Mouse (Mus musculus) heart, postnatal 14 days (tissue): Measurements from ENCODE around the gene Cenpm. TPM values are rescaled to one million over a fixed set of nuclear protein-coding genes. Genes with fewer than 3 reads are reported as not detected.

Source experiments
- DNase-seq, 2 experiments: peaks; one replicate each; pipeline ENCODE4 v3.0.0; 2021 to 2022
- intact Hi-C: fragments of 180-260 bp; cut with DNase I; formaldehyde crosslinking; loops from one replicate; pipeline ENCODE4 v1.15.1; 2025
- long read RNA-seq, 2 experiments: library from polyadenylated mRNA; stranded (forward); transcript quantifications; one replicate each; pipeline ENCODE4 v2.0.0; 2021
- total RNA-seq, 2 experiments: library from RNA; stranded (reverse); gene quantifications; 2 replicates each; pipeline ENCODE4 v1.2.3; 2021

Cenpm gene
- 1 to 10 TPM; 1.9 to 3.2 TPM for total RNA-seq
- long read RNA-seq, experiment 1, partial matches to known transcripts = 0 of 5 reads
- long read RNA-seq, experiment 1, other reads (novel, unspliced or antisense) = 0 of 5 reads
- long read RNA-seq, experiment 2, partial matches to known transcripts = 0 of 3 reads
- long read RNA-seq, experiment 2, other reads (novel, unspliced or antisense) = 1 of 3 reads

DNA sequence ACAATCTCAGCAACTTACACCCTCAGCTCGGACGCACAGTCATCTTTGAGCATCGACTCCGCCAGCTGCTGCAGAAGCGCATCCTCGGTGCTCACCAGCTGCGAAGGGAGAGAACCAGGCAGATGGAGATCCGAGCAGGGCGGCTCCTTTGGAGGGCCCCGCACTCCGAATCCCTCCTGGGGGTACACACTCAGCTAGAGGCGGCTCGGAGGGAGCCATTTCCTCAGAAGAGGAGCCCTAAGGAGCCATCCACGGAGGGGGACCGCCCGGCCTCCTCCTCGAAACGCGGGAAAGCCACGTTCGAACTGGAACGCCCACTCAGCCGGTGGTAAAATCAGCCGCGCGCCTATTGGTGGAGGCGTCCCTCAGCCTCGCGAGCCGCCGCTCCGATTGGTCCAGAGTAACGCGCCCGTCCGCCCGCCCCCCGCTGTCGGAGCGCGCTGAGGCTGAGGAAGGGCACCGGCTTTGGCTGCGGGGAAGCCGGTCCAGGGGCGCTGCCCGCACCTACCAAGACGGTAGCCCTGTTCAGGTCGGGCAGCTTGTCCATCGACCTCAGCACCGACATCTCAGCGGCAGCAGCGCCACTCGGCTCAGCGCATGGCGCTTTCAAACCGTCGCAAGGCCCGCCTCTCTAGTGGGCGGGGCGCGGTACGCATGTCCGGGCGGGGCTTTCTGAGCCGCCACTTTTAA is at the start of gene Cenpm:
TSS of gene Cenpm (minus strand) at position 634 of the 690 bp plus-strand sequence.
- intact Hi-C loops = no loop called here
- peak; percentile 92 to 94 for DNase-seq

DNA sequence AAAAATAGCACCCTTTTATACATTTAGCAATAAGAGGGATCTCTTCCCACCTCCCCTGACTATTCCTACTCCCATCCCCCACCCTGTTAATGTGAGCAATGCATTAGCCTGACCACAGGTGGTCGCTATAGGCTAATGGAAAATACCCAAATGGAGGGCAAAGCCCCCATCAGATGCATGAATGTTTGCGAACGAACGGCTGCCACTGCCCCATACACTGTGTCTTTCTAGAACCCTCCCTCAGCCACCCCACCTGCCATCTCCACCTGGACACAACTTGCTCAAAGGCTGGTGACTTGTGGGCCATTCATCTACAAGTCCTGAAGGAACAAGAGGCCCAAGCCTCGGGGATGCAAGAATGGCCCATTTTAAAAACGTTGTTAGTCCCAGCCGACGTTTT is 49.5 kb upstream of the Cenpm start:
- DNase-seq = no peak
- intact Hi-C loops = no loop called here

DNA sequence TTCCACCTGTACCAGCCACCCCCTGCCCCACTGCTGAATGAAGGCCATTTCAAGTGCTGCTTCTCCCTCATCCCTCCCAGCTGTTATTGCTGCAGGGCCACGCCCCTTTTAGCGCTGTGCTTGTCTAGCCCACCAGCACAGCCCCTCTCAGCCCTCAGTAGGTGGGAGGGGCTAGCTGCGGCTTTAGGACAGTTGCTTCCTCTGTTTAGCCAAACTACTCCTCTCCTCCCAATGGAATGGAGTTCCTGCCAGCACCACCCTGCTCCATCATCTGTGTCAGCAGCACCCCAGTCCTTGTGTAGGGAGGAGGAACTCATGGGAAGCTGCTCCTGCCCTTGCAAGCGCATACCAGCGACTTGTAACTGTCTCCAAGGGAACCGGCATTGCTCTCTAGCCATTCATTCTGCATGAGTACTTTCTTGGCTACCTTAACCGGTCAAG is 48.7 kb upstream of the Cenpm start:
- intact Hi-C loops = no loop called here

DNA sequence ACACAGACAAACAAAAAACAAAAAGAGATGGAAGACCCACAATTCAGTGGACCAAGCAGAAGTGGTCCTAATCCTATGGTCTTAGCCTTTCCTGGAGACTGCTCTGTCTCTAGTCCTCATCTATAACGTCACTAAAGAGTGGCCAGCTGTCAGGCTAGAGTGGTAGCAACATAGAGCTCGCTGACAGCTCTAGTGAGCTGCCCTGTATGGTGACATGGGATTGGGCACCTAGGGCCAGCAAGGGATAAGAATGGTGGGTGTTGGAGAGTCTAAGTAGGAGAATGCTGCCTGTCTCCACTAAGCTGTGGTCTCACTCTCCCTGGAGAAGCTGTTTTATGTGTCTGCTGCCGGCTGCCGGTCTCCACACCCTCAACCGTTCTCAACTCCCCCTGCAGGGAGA is 48.3 kb upstream of the Cenpm start:
- intact Hi-C loops = no loop called here
- no peak for DNase-seq

More for the DNA sequence above, 48.7 kb upstream of the Cenpm start:
- no peak for DNase-seq

DNA sequence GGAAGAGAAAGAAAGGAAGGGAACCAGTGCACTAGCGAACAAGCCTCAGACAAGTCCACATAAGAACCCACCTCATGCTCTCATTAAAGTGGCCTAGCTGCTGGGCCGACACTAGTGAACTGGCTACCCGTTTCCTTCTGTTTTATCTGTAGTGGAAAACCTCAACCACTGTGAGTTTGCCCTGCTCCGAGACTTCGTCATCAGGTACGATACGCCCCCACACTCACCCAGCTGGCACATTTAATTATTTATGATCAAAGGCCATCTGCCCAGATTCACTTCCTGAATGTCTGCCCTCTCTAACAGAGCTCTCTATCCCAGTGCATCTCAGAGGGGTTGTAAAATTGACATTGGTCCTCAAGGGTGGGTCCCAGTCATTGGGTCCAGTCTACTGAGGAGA is 45.7 kb upstream of the Cenpm start:
- intact Hi-C loops = no loop called here
- DNase-seq = no peak

DNA sequence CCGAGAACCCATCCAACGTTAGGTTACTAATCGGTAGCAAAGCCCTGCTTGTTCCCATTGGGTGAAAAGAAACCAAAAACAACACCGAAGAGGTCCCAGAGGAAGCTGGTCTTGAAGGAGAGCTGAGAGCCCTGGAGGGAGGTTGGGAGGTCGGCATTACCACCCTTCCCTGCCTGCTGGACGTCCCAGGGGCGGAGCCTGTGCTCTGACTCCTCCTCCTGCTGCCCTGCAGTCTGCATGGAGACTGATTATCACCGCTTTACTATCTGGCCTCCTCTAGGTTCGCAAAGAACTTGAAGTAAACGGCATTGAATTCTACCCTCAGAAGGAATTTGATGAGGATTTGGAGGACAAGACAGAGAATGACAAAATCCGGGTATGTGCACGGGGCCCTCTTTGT is 41.6 kb upstream of the Cenpm start:
- intact Hi-C loops = no loop called here
- DNase-seq = no peak

DNA sequence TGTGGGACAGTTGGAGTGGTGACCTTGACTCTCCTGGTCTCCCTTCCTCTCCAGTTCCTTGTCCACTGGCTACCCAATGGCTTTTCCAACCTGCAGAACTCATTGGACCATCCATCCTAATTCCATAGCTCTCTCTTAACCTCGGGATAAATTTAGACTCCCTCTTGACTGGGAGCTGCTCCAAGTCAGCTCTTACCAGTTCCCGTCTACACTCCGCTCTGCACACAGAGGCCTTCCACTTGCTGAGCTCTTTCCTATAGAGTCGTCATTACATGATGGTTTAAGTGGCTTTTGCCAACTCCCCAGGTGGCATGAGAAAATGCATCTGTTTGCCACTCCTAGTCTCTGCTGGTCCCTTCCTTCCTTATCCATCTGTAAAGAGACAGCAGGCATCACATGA is 36.1 kb upstream of the Cenpm start:
- no peak for DNase-seq
- intact Hi-C loops = no loop called here

DNA sequence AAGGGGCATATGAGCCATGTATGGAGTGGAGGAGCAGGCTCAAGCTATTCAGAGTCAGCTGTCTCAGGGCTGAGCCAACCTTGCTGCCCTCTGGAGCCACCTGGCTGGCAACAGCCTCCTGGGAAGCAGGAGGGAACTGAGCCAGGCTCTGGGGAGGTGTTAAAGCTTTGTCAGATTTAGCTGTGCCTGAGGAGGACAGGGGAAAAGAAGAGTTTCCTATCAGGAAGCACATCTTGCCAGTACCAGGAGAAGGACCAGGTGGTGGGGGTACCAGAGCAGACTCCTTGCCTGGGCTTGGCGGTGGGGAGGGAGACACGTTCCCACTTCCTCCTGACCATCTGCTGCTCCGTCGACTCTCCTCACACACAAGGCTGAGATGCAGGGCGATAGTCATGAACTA is 33.0 kb upstream of the Cenpm start:
- intact Hi-C loops = no loop called here
- DNase-seq = no peak

DNA sequence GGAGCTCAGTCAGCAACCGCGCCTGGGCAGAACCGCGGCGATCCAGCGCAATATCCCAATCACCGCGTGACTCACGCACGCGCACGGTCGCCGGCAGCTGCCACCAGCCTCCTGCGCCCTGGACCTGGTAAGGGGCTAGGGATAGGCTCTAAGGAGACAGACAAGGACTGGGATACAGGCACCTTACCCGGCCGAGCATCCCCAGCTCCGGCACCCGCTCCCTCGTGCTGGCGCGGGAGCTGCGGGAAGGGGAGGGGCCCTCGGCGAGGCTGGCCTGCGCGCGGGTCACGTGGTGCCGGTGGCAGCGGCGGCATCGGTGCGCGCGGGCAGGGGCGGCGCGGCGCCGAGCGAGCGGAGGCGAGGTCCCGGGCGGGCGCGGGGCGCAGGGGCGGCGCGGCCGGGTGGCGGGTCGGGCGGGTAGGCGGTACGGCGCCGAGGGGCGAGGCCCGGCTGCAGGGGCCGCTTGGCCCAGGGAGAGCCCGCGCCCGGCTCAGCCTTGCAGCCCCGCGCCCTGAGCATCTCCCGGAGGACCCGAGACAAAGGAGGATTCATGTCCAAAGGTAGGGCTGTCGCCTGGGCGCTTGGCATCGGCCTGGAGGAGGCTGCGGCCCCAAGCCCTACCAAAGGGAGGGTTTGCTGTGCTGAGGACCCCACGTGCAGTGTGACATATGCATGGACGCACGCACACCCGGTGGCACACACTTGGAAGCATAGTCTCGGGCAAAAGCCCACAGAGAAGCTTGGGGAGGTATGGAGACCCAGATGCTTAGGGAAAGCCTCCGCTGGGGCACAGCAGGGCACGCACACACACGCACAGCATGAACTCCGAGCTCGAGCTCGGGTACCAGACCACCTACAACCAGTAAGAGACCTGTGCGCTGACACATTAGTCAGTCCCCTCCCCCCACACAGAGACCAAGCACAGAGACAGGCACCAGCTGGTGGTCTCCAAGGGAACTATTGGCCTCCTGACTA is 30.7 kb upstream of the Cenpm start:
- peak in 1 of 2 experiments; percentile 15 for DNase-seq
- intact Hi-C loops = no loop called here

DNA sequence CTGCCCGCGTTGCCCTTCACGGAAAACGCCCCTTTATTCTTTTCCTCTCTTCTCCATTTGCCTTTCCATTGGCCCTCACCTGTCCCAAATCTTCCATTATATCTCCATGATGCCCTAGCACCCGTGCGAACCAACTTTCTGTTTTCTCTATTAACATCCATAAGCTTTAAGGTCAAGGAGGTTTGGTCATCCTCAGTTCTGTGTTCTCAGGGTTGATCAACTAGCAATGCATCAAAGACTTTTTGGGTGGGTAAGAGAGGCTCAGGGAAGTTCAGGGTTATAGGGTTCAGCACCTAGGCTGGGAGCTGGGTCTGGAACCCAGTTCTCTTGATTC is 30.0 kb upstream of the Cenpm start, which contains the start of gene Sept3:
TSS of gene Sept3 (plus strand) at position 301 of the 334 bp plus-strand sequence.
- DNase-seq = no peak
- intact Hi-C loops = no loop called here

DNA sequence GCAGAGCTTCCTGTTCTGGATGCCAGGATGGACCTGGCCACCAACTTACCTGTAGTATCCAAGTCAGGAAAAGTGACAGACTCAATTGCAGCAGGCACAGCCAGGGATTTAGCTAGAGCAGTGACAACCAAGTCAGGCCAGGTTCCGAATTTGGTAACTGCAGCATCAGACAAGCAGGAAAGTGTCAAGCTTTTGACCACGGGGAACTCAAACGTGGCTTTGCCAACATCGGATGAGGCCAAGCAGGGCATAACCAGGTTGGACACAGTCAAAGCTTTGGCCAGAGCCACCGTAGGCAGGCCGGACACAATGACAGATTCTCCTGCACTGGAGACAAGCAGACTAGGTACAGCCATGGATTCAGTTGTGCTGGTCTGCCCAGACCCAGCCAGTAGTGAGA is 27.7 kb upstream of the Cenpm start:
- intact Hi-C loops = no loop called here

DNA sequence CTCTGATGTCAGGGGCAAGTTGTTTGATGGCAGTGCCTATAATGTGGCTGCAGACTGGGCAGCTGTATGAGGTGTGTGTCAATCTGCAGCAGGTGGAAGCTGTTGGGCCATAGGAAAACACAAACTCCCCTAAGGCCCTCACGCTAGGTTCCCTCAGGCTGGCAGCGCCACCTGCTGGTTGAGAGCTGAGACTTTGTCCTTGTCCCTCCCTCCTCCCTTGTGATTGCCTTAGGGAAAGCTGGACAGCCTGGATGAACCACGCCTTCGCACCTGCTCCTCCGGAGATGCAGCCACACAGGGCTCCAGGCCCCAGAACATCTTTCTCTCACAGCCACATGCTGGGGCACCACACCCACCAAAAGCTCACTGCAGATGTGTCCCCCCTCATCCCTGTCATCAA is 26.7 kb upstream of the Cenpm start:
- intact Hi-C loops = no loop called here
- DNase-seq = peak; percentile 67 to 81

More for the DNA sequence above, 27.7 kb upstream of the Cenpm start:
- DNase-seq = no peak

DNA sequence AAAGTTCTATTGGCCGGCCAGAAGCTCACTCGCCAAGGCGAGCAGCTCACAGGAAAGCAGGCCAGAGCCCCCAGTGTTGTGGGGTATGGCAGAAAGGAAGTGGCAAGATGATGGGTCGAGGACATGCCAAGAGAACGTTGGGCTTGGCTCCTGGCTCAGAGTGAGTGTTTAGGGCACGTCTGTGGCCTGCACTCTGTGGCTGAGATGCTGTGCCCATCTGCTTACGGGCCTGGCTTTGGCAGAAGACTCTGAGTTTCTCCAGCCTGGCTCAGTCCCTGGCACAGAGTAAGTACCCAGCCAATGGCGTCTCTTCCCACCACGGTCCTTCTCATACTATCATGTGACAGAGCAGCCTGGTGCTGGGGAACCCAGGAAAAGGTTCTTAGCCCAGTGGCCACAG is 24.2 kb upstream of the Cenpm start:
- intact Hi-C loops = no loop called here
- no peak for DNase-seq

DNA sequence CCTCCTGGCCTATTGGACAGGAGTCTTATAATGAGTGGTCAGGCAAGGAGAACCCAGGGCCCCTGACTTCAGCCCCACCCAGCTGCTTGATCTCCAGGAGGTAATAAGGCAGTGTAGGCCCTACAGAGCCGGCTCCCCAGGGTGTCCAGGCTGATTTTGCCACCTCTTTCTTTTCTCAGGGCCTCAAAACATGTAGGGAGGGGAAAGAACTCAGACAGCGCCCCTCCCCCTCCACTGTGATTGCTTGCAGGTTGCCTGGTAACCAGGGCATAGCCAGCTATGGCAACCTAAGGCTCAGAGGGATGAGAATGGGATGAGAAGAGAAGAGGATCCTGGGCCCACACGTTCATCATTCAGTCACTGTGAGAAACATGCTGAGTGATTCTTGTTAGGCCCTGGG is 23.6 kb upstream of the Cenpm start:
- intact Hi-C loops = no loop called here

DNA sequence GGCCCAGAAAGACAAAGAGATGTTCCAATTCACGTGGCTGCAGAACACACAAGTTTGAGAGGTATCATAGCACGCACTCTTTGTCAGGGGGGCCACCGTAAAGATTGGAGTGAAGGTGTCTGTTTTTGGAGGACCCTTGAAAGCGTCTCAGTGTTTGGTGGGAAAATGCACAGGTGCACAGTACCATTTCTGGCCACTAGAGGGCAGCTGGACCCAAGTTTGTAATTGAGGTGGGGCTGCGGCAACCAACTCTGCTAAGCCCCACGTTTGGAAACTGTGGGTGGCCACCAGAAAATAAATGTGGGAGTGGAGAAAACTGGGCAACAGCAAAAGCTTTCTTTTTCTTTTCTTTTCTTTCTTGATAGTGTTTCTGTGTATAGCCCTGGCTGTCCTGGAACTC is 21.8 kb upstream of the Cenpm start:
- intact Hi-C loops = loop anchor here (2.0 kb wide), 1 partner anchor 150 kb away; no protein-coding TSS in a partner anchor
- peak; percentile 69 to 79 for DNase-seq

More for the DNA sequence above, 23.6 kb upstream of the Cenpm start:
- DNase-seq = no peak

DNA sequence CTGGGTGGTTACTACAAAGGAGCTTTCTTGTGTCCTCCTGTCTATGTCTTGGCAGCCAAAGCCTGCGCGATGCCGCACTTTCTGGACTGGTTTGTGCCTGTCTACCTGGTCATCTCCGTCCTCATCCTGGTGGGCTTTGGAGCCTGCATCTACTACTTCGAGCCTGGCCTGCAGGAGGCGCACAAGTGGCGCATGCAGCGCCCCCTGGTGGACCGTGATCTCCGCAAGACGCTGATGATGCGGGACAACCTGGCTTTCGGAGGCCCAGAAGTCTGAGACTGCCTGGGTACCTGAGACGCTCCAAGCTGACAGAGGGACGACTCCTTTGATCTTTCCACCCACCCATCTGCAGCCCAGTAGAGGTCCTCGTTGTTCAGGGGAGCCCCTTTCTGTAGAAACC is 15.0 kb upstream of the Cenpm start:
- intact Hi-C loops = no loop called here
- peak; percentile 60 to 77 for DNase-seq

DNA sequence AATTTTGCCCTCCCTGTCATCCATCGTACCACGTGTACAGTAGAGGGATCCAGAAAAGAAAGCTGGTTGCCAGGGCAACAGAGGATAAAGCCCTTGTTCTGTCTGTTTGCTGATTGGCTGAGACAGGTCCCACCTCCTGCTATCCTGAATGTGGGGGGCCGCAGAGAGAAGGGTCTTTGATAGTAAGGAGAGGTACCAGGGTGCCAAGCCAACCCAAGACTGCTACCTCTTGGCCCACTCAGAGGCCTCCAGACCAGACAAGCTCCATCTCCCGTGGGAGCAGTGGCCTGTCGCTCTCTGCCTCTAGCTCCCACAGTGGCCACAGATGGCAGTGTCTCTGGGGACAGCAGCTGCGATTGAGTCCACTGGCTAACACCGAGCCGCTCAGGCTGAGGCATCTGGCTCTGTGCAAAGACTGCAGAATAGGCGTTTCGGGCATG is 11.4 kb upstream of the Cenpm start:
- intact Hi-C loops = no loop called here
- no peak for DNase-seq

DNA sequence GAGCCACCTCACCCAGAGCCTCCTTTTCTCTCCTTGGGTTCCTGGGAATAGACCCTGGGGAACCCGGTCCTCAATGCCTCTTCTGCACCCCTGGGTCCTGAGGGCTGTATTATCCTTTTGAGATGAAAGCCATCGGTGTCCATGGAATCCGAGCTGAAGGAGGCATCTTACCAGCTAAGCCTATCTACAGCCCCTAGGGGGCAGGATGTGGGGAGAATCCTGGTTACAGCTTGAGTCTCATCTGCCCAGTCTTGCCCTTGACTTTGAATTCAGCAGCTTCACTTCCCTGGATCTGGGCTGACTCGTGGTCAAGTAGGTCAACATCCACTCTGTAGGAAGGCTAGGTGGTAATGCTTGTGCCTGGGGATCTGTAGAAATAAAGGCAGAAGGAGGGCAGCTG is 10.7 kb upstream of the Cenpm start:
- no peak for DNase-seq
- intact Hi-C loops = no loop called here

DNA sequence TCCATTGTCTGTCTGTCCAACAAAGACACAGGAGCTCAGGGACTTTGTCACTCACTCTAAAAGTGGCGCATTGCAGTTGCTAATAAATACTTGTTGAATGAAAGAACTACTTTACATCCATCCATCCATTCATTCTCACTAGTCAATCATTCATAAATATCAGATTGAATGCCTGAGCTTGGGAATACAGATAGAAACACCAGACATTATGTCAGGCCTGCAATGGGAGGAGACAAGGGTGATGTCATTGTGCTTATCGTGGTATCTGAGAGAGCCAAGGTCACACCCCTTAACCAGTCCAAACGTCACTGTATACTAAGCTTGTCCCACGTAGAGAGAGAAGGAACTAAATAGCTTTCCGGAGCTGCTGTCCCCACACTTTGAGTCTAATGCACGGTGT is 7.5 kb upstream of the Cenpm start, which contains the start of gene 1500009C09Rik:
TSS of gene 1500009C09Rik (plus strand) at position 301 of the 400 bp plus-strand sequence.
- DNase-seq = no peak
- intact Hi-C loops = no loop called here

DNA sequence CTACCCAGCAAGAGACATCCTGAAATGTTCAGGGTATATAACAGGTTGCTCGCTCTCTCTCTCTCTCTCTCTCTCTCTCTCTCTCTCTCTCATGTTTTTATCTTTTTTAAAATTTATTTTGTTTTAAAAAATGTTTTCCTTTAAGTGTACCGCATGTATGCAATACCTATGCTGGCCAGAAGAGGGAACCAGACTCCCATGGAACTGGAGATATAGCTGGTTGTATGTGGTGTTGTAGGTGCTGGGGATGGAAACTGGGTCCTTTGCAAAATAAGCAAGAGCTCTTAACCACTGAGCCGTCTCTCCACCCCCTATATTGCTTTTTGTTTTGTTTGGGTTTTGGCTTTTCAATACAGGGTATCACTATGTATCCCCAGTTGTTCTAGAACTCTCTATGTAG is 7.0 kb upstream of the Cenpm start:
- intact Hi-C loops = no loop called here
- DNase-seq = no peak

DNA sequence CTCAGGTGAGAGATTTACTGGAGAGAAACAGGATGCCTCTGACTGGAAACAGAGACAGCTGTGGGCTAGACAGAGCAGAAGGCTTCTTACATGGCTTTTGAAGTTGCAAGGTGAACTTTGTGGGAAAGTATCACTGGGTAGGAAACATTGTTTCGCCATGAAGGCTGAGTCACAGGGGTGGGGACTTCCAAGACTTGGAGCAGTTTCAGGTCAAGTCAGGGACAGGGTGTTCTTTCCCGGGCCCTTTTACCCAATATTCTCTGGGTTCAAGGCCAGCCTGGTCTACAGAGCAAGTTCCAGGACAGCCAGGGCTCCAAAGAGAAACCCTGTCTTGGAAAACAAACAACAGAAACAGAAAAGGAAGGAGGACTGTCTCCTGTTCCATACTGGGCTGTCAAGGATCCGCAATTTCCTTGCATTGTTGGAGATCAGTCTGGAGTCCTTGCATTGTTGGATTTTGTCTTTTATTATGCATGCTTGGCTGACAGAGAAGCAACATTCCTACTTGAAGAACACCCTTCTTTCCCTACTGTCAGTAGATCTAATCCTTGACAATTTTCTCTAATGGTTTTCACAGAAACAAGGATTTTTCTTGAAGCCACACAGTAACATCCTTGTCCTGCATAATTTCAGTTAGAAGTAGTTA is 2.7 kb upstream of the Cenpm start:
- intact Hi-C loops = no loop called here
- no peak for DNase-seq
